Mouse (Mus musculus) CD4-positive, CD25-positive, alpha-beta regulatory T cell, adult 4 months (primary cell): ENCODE results near the gene Ms4a10. TPM values are rescaled to one million over a fixed set of nuclear protein-coding genes. Genes with fewer than 3 reads are reported as not detected.

Source experiments
- ATAC-seq: one replicate; pipeline ENCODE4 v1.8.0; 2017
- polyA plus RNA-seq, 2 experiments: library from polyadenylated mRNA; unstranded; fragments of 100-300 nt; shearing (Covaris generic); gene quantifications; one replicate each; pipeline ENCODE4 v1.2.1; 2017

The Ms4a10 gene
- polyA plus RNA-seq, 2 experiments from 2014 or later, result not detected

DNA sequence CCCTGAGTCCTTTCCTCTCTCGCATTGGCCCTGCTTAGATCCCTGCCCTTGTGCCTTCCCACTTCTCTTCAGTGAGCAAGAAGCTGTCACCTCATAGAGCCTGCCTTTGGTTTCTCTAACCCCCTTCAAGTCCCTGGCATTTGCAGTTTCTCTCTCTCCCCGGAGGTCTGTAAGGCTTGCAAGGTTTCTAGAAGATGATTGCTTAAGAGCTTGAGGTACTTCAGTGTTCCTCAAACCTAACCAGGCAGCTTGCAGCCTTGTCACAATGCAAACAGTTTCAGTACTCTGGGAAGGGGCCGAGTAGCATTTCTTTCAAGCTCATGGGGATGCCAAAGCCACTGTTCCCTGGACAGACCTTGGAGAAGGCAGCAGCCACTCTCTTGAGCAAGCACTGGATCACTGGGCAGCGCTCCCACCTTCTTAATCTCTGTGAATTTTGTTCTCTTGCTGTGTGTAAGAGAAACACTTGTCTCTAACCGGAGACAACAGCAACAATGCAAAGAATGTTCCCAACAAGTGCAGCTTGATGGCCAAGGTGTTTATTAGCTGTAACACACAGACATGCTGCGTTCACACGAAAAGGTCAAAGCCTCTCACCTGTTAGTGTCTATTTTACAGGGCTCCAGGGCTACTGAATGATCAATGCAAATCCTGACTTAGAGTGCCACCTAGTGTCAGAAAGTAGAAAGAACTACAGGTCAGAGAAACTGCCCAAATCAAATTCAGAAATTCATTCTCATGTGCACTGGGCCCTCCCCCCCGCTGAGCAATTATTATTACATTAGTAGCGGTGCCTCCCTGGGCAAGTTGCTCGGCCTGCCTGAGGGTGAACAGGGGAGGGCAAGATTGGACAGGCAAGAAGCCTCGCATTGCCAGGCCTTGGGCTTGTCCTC lies 15.1 kb downstream of the Ms4a10 start:
- ATAC-seq, result peak; percentile 68

DNA sequence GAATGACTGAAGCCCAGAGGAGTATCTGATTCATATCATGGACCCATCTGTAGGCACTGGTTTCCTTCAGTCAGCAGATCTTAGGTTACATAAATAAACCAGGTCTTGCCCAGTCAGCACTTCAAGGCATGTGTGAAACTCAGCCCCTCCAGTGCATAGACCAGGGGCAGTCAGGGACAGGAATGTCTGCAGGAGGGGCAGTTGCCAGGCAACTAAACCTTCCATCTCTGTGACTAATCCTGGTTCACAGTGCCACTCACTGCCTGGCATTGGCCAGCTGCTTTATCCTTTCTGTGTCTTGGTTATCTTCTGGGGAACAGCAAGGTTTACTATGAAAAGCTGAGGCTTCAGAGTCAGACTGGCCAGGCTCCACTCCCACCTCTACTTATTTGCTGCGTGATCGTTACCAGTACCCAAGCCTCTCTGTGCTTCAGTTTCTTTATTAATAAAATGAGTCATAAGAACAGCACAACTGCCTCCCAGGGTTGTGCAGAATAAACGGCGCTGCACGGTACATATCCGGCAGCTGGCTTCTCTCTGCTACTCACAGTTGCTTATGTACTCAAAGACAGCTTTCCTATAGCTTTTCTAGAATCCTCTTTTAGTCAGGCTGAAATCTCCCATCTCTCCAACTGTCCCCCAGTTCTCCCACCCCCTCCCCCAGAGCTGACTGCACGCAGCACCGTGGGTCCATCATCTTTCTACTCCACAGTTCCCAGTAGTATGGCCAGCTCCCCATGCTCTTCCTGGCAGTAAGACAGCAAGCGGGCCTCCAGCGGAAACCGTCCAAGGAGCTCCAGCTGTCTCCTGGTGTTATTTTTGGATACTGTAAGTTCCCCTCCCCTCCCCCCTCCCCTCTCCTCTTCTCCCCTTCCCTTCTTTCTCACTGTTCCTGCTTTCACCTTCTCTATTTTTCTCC lies 22.2 kb downstream of the Ms4a10 start:
- ATAC-seq, result no peak

DNA sequence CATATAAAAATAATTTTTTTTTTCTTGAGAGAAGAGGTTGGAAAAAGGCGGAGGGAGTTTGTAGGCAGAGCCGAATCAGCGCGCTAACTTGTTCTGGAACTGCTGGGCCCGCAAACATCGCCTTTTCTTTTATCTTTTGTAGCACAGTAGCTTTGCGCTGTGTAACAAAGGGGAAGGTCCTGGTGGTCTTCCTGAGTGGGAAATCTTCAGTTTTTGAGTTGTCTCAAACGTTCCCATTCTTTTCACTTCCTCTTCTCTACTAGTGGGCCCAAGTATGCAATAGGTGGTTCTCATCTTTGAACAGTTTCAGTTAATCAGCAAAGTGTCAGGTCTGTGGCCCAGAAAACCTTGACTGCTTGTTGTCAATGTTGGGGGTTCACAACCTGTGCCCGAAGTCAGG lies 24.9 kb downstream of the Ms4a10 start:
- no peak for ATAC-seq

DNA sequence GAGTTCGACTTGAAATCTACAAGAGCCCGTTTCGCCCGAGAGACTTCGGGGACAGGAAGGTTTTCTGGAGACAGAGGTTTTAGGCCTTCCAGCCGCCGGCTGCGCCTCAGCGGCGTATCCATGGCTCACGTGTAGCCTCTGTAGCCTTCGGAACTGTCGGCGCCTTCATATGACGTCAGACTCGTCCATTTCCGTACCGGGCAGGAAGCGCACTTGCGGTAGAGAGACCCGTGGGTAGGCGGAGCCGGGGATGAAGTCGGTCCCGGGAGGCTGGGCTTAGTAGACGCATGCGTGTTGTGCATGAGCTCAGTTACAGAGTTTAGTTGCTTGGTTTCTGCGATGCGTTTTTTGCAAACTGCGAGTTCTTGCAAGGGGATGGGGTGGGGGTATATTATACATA lies 25.4 kb downstream of the Ms4a10 start, which contains the start of gene Ccdc86:
Gene Ccdc86, minus strand, starts transcription at position 155 of the 400 bp plus-strand sequence.
- ATAC-seq, result peak; percentile 97

DNA sequence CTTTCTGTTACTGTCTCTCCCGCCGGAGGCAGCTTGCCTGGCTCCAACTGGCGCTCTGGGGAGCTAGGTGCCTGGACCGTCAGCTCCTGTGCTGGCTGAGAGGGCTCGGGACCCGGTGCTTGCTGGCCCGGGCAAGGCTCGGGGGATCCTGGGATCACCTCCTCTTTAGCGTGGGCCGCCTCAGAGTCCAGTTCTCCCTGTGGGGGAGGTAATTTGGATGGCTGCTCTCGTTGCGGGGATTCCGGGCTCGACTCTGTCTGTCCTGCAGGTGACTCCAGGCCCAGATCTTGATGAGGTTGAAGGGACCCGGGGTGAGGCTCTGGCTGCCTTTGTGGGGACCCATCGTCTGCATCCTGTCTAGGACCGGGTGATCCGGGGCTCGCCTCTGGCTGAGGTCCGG lies 26.1 kb downstream of the Ms4a10 start:
- peak; percentile 31 for ATAC-seq

DNA sequence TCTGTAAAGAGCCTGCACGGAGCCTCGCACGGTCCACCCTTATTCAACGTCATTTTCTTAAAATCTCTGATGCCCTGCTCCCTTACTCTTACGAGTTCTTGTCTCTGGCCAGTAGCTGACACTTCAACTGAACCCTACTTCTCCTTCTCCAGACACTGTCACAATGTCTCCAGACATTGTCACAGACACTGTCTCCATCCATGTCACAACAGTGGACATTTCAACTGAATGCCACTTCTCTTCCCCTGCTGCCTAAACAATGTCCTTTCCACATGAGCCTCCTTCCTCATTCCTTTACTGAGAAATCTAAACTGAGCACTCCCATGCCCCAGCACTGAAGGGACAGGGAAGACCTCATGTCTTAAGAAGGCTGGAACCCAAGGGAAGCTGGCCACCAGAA lies 27.3 kb downstream of the Ms4a10 start:
- ATAC-seq, result no peak

DNA sequence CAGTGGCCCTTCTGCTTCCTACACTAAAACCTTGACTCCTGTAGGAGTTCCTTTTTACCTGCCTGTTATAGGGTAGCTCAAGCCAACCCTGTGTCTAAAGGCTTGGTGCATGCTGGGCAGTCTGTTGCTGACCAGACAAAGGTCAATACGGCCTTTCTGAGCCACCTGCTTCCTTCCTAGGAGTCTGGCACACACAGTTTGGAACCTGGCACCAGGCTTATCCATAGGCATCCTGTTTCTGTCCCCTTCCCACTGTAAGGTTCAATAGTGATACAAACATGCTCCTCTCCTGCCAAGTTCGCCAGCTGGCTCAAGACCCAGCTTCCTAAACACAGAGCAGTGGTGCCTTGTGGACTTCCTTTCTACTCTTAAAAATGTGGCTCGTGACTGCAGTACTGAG lies 28.0 kb downstream of the Ms4a10 start:
- ATAC-seq, result no peak

DNA sequence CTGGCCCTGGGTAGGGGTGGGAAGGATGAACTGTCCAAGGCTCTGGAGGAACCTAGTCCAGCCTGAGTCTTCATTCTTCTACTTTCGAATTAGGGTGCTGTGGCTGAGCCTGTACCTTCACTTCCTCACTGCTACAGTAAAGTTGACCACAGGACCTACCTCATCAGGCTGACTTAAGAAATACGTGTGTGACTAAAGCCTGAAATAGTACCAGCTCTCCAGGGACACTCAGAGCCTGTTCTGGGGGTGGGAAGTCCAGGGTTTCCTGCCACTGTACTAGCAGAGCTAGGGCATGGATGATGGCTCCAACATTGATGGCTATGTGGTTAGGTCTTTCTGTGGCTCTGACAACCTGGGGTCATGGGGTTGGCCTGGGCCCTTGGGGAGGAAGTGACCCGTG lies 30.5 kb downstream of the Ms4a10 start:
- no peak for ATAC-seq

DNA sequence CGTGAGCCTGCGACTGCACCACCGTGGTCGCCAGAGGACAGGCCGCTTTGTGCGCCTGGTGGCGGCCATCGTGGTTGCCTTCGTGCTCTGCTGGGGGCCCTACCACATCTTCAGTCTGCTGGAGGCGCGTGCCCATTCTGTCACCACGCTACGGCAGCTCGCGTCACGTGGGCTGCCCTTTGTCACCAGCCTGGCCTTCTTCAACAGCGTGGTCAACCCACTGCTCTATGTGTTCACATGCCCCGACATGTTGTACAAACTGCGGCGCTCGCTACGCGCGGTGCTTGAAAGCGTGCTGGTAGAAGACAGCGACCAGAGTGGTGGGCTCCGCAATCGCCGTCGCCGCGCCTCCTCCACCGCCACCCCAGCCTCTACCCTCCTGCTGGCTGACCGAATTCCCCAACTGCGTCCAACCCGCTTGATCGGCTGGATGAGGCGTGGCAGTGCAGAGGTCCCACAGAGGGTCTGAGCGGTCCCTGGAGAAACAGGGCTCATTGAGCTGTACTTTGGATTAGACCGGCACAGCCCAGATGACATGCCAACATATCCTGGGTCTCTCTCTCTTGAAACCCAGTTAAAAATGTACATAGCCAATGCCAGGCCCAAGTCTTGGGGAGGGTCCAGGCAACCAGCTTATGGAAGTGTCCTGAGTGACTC lies 33.5 kb downstream of the Ms4a10 start:
- no peak for ATAC-seq

DNA sequence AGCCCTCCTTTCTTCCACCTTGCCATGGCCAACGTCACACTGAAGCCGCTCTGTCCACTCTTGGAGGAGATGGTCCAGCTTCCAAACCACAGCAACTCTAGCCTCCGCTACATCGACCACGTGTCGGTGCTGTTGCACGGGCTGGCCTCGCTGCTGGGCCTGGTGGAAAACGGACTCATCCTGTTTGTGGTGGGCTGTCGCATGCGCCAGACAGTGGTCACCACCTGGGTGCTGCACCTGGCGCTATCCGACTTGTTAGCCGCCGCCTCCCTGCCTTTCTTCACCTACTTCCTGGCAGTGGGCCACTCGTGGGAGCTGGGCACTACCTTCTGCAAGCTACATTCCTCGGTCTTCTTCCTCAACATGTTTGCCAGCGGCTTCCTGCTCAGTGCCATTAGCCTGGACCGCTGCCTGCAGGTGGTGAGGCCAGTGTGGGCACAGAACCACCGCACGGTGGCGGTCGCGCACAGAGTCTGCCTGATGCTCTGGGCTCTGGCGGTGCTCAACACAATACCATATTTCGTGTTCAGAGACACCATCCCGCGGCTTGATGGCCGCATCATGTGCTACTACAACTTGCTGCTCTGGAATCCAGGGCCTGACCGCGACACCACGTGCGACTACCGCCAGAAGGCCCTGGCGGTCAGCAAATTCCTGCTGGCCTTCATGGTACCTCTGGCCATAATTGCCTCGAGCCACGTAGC lies 34.2 kb downstream of the Ms4a10 start:
- ATAC-seq, result peak; percentile 61

DNA sequence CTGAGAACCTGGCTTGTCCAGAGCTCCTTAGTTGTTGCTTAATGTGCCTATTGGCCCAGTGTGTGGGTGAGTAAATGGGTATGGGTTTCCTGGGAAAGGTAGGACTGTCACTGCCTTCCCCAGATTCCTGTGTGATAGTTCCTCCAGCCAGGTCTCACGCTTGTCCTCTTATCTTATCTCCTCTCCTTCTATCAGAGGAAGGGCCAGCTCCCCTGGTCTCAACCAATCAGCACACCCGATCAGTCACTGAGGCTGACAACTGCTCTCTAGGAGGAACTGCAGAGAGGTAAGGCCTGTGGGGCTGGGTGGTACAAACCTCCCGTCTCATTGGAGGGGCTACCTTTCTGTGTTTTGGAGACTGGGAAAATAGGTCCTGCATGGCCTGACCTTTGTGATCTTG lies 35.7 kb downstream of the Ms4a10 start:
- ATAC-seq, result no peak

DNA sequence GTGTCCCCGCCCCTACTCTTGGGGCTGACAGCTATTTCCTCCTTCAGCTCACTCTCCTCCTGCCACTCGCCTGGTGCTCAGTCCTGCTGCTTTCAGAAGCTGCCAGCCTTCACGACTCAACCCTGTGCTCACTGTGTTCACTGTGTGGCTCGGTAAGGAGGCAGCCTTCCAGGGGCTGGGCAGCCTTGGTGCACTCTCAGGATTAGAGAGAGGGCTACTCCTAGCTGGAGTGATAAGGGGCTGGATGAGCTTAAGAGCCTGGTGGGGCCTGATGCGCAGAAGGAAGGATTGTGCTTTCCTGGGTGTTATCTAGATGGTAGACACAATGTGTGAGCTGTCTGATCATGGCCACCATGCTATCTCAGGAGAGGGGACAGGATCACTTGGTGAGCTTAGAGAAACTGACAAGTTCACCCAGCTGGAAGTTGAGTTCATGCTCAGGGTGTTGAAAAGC lies 37.3 kb downstream of the Ms4a10 start, which contains the start of gene Ptgdr2:
Gene Ptgdr2, plus strand, starts transcription at position 51 of the 454 bp plus-strand sequence.
- no peak for ATAC-seq

DNA sequence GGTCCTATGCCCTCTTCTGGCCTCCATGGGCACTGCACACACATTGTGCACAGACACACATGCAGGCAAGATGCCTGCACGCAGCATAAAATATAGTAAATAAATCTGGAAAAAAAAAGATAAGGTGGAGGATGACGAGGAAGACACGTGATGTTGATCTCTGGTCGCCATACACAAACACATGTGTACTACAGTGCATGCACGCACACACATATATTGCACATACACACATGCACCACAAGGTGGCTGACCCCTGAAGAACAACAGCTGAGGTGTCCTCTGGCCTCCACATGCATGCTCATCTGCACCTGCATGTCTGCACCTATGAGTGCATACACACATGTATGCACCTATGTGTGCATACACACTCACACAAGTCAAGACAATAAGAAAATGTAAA lies 38.4 kb downstream of the Ms4a10 start:
- no peak for ATAC-seq

DNA sequence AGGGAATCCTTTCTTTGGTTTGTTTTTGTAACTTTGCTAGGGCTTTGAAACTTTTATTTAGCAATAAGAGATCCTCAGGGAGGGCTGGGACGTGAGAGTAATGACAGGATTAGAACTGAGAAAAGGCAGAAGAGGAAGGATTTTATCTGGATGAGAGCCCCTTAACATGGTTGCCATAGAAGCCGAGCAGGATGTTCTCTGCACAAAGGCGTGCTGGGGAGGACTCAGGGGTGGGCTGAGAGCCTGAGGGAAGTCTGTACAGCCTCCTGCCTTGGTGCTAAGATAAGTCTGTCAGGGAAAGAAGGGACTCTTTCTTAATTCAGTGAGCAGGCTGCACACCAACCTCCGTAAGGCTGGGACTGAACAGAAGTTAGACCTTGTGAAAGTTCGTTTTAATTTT lies 39.4 kb downstream of the Ms4a10 start:
- ATAC-seq, result no peak

DNA sequence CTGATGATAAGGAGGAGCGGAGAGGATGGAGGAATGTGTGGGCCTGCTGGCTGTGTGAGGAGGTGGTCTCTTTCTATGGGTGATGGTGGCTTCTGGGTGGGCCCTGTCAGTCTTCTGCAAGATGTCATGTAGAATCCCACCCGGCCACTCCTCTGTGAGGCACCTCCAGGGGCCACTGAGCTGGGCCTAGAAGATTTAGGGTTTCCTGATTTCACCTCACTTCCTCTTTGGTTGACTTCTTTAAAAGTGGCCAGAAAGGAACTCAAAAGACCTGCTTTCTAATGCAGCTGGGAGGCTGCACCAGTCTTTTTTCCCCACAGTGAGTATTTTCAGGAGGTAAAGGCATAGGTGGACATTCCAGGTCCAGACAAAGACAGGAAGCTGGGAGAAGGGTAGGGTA lies 43.8 kb downstream of the Ms4a10 start:
- no peak for ATAC-seq

DNA sequence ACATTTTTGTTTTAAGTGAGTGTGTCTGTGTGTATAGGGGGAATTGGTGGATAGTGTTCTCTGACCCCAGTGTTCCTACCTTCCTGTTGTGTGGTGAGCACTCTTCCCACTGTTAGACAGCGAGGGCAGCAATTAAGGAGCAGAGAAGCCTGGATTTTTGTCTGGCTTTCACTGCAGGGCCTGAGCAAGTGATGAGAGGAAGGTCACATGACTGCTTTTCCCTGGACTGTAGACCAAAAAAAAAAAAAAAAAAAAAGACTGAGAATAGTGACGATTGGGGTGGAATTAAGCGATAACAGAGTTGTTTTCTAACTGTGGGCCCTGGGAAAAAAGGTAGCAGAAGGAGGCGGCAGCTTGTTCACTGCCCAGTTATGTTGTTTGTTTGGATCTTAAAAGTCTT lies 47.8 kb downstream of the Ms4a10 start:
- ATAC-seq, result no peak

DNA sequence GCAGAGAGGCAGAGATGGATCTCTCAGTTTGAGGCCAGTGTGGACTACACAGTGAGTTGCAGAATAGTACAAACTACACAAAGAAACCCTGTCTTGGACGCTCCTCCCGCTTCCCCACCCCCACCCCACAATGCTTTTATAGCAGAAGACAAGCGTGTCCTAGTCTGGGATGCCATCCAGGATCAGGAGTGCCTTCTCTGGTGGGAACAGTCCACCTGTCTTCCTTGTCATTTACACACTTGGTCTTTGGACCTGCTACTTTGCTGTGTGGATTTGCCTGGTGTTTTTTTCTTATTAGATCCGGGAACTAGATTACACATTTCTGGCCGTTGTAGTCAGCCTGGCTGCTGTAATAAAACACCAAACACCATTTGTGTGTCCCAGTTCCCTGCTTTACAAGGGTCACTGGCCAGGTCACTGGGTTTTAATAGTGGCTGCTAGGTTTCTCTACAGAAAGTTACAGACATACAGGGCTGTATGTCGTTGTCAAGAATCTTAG lies 48.3 kb downstream of the Ms4a10 start:
- ATAC-seq, result no peak

DNA sequence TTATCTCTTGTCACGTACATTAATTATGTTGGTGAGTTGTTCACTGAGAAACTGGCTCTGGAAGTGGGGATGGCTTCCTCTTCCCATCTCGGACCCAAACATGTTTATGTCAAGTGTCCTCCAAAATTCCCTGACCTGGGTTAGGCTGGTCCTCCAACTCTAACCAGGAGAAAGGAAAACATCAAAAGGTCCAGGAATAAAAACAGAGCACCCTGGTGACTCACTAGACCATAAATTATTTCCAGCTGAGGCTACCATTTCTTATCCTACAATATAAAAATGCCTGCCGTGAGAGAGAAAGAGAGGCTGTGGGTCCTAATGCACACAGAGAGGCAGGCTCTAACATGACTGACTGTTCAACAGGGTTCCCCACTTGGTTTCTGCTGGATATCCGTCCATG lies 50.2 kb downstream of the Ms4a10 start:
- no peak for ATAC-seq

DNA sequence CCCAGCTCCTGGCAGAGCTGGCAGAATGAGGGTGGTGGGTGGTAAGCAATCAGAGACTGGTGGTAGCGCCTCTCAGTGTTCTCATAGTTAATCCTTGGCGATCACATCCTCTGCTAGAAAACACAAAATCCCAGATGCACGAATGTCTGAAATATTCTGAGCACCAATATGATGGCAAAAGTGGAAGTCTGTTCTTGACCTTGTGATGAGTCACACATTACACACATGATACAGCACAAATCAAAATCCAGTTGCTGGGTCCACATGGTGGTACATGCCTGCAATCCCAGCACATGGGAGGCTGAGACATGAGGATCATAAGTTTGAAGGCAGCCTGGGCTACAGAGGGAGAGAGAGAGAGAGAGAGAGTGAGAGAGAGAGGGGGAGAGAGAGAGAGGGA lies 53.4 kb downstream of the Ms4a10 start:
- ATAC-seq, result no peak

DNA sequence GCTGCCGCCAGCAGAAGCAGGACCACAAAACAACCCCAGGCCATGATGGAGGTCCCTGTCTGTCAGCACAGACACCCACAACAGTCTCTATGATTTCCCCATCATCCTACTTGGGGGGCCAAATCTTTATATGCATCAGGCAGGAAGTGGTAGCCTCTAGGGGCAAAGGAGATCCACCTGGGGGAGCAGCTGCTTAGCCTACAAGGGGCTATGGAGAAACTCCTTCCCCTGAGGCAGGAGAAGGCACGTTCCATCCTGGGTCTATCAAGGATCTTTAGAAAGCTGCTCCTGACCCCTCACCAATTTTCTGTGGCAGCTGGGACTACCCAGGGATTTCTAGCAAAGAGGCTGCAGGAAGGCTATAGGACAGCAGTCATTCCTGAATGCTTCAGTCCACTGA lies 53.9 kb downstream of the Ms4a10 start, which contains the start of gene Zp1:
Gene Zp1, minus strand, starts transcription at position 101 of the 400 bp plus-strand sequence.
- ATAC-seq, result no peak

DNA sequence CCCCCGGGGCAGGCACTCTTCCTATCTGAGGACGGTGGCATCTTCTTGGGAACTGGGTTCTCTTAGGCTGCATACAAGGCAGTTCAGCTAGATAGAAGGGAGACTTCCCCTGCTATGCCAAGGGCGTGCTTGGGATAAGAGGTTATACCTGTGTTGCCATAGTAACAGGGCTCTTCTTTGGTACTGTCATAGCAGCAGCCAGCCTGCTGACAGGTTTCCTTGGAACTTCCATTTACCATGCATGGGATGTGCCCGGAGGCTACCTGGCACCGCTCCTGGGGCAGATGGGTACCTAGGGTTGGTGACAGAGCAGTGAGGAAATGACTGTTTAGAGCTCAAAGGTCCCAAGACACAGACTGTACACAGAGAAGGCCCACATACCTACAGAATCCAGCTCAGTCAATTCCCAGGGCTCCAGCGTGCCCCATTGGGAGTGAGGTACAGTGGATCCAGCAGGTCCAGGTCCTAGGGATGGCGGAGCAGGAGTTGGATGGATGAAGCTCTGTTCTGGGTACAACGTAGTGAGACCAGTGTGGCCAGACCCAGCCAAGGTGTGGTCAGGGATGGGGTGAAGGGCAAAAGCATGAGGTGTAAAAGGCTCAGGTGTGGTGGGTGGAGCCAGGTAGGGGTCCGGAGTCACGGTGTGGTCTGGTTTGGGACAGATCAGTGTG lies 56.0 kb downstream of the Ms4a10 start:
- no peak for ATAC-seq
